7 mouse cellular contexts compared by ENCODE assay signal in genomic region chr7:28595751-28596435, GRCm38 (mm10). TPM values are rescaled to one million over a fixed set of nuclear protein-coding genes. Genes with fewer than 3 reads are reported as not detected.
DNase-seq lines count a peak whose midpoint lies in the region; ATAC-seq and TF ChIP-seq lines count a peak whose summit lies in the region.

No protein-coding gene starts in this region.

- no peak overlapping the region for H3K4me3 ChIP-seq in liver, adult 2 months (ENCODE audit: insufficient read depth, low read depth, low read length)
- peak overlapping the region; percentile 83 for H3K4me3 ChIP-seq in embryonic facial prominence, embryonic 10.5 days
- peak overlapping the region; percentile 72 for H3K4me3 ChIP-seq in kidney, embryonic 14.5 days (ENCODE audit: low read length)
- H3K4me3 ChIP-seq in neural tube, embryonic 14.5 days (ENCODE audit: low read depth, low read length) = no peak overlapping the region

- H3K27ac ChIP-seq in liver, adult 2 months (replicated peaks; ENCODE audit: insufficient read depth, low read depth, low read length) = peak overlapping the region; percentile 60
- peak overlapping the region; percentile 96; the same call in 1 of the 2 replicates for H3K27ac ChIP-seq in embryonic facial prominence, embryonic 10.5 days (replicated peaks)
- peak overlapping the region; percentile 85 for H3K27ac ChIP-seq in kidney, embryonic 14.5 days (ENCODE audit: low read depth, low read length)
- no peak overlapping the region for H3K27ac ChIP-seq in neural tube, embryonic 14.5 days (ENCODE audit: low read depth, low read length)

- peaks cover 51% of the 10 kb centered on the region for H3K79me2 ChIP-seq in liver, adult 2 months (ENCODE audit: control insufficient read depth, insufficient read depth, low read length)

- peak overlapping the region; percentile 67 for H3K4me2 ChIP-seq in kidney, embryonic 14.5 days (replicated peaks; ENCODE audit: low read depth, low read length)
- peak overlapping the region; percentile 75; the same call in 1 of the 2 replicates for H3K4me2 ChIP-seq in neural tube, embryonic 14.5 days (ENCODE audit: low read depth, low read length)

- H3K27me3 ChIP-seq in liver, adult 2 months (ENCODE audit: control insufficient read depth, insufficient read depth, low read length) = no peaks in the 10 kb centered on the region
- no peaks in the 10 kb centered on the region for H3K27me3 ChIP-seq in embryonic facial prominence, embryonic 10.5 days (replicated peaks; ENCODE audit: low read depth, poor library complexity, severe bottlenecking)
- no peaks in the 10 kb centered on the region for H3K27me3 ChIP-seq in kidney, embryonic 14.5 days (ENCODE audit: control insufficient read depth, insufficient read depth, low read length)
- H3K27me3 ChIP-seq in neural tube, embryonic 14.5 days (ENCODE audit: control insufficient read depth, insufficient read depth, low read length) = no peaks in the 10 kb centered on the region

- ATAC-seq in kidney, embryonic 14.5 days (ENCODE audit: low FRiP score, low TSS enrichment) = peak; percentile 21
- no peak for ATAC-seq in neural tube, embryonic 14.5 days (ENCODE audit: low read depth)

- intact Hi-C loops in gastrocnemius, postnatal 36 days (cut with DNase I) = no loop called here

- 26% methylated on average over 8 of the region's 8 CpGs for WGBS in liver, adult 2 months
- WGBS in embryonic facial prominence, embryonic 10.5 days = 76% methylated on average over 8 of the region's 8 CpGs
- WGBS in kidney, embryonic 14.5 days = 65% methylated on average over 8 of the region's 8 CpGs
- 82% methylated on average over 8 of the region's 8 CpGs for WGBS in neural tube, embryonic 14.5 days

- DNase-seq in liver, adult 2 months (ENCODE audit: extremely low read depth, low read depth, low spot score) = peak; percentile 69
- DNase-seq in liver = no peak
- no peak for DNase-seq in embryonic facial prominence, embryonic 10.5 days (ENCODE audit: low spot score)
- DNase-seq in urinary bladder, postnatal 4 days (ENCODE audit: low spot score in 2 of 2) = no peak
- DNase-seq in gastrocnemius, postnatal 36 days = no peak

- TF ChIP-seq POLR2A in liver, adult 2 months (IDR thresholded peaks at IDR 0.05; ENCODE audit: extremely low read depth, insufficient read depth, low read length) = no peak

- peaks cover 24% of the 10 kb centered on the region for H3K4me1 ChIP-seq in liver, adult 2 months (ENCODE audit: control insufficient read depth, insufficient read depth, low read length)
- peaks cover 76% of the 10 kb centered on the region for H3K4me1 ChIP-seq in embryonic facial prominence, embryonic 10.5 days
- H3K4me1 ChIP-seq in kidney, embryonic 14.5 days (ENCODE audit: control insufficient read depth, insufficient read depth, low read length) = peaks cover 56% of the 10 kb centered on the region
- peaks cover 10% of the 10 kb centered on the region for H3K4me1 ChIP-seq in neural tube, embryonic 14.5 days (ENCODE audit: control insufficient read depth, insufficient read depth, low read length)

- no peaks in the 10 kb centered on the region for H3K9me3 ChIP-seq in embryonic facial prominence, embryonic 10.5 days
- H3K9me3 ChIP-seq in kidney, embryonic 14.5 days (ENCODE audit: control insufficient read depth, low read length) = no peaks in the 10 kb centered on the region
- H3K9me3 ChIP-seq in neural tube, embryonic 14.5 days (ENCODE audit: control insufficient read depth, low read length) = no peaks in the 10 kb centered on the region

- H3K36me3 ChIP-seq in liver, adult 2 months (ENCODE audit: control insufficient read depth, insufficient read depth, low read length) = no peaks in the 10 kb centered on the region
- peaks cover 20% of the 10 kb centered on the region for H3K36me3 ChIP-seq in embryonic facial prominence, embryonic 10.5 days (replicated peaks)
- H3K36me3 ChIP-seq in kidney, embryonic 14.5 days (ENCODE audit: control insufficient read depth, insufficient read depth, low read length) = peaks cover 7% of the 10 kb centered on the region; the same call in 1 of the 2 replicates
- H3K36me3 ChIP-seq in neural tube, embryonic 14.5 days (ENCODE audit: control insufficient read depth, insufficient read depth, low read length) = no peaks in the 10 kb centered on the region

- no peak for TF ChIP-seq CTCF in liver, adult 2 months (IDR thresholded peaks at IDR 0.05; ENCODE audit: low read depth, low read length)

- H3K9ac ChIP-seq in liver, adult 2 months (ENCODE audit: low read depth, low read length) = peak overlapping the region; percentile 12; the same call in 1 of the 2 replicates
- peak overlapping the region; percentile 37; the same call in 1 of the 2 replicates for H3K9ac ChIP-seq in kidney, embryonic 14.5 days (ENCODE audit: low read depth, low read length)
- no peak overlapping the region for H3K9ac ChIP-seq in neural tube, embryonic 14.5 days (replicated peaks; ENCODE audit: low read depth, low read length)

RNA-seq across cellular contexts. Expression of gene Samd4b, which starts 2.1 kb away (rescaled TPM):
- total RNA-seq in liver, adult 2 months (2014; rRNA removed) = 4.1 and 6.9 TPM in 2 replicates
- 25.7 and 27.0 TPM in 2 replicates for polyA plus RNA-seq in liver, adult 2 months (2012; rRNA removed)
- 36.0 and 38.9 TPM in 2 replicates for polyA plus RNA-seq in embryonic facial prominence, embryonic 10.5 days (2016; fragmentation: Nextera tagmentation; extraction: Ambion mirVana)
- 33.3 and 34.9 TPM in 2 replicates for polyA plus RNA-seq in kidney, embryonic 14.5 days (2014; fragmentation: Nextera tagmentation; extraction: Ambion mirVana)
- polyA plus RNA-seq in neural tube, embryonic 14.5 days (2014; fragmentation: Nextera tagmentation; extraction: Ambion mirVana) = 24.3 and 25.1 TPM in 2 replicates
- 10 to 100 TPM; 11.6 to 13.9 TPM for total RNA-seq in gastrocnemius, postnatal 36 days (2021)

RNA-seq across cellular contexts. Expression of gene Pak4, which starts 2.1 kb away (rescaled TPM):
- 4.0 and 7.0 TPM in 2 replicates for total RNA-seq in liver, adult 2 months (2014; rRNA removed)
- polyA plus RNA-seq in liver, adult 2 months (2012; rRNA removed) = 14.9 TPM in 2 replicates
- polyA plus RNA-seq in embryonic facial prominence, embryonic 10.5 days (2016; fragmentation: Nextera tagmentation; extraction: Ambion mirVana) = 70.1 and 75.8 TPM in 2 replicates
- 48.3 and 60.7 TPM in 2 replicates for polyA plus RNA-seq in kidney, embryonic 14.5 days (2014; fragmentation: Nextera tagmentation; extraction: Ambion mirVana)
- polyA plus RNA-seq in neural tube, embryonic 14.5 days (2014; fragmentation: Nextera tagmentation; extraction: Ambion mirVana) = 10.6 and 15.5 TPM in 2 replicates
- 1 to 10 TPM; 1.8 to 2.5 TPM for total RNA-seq in gastrocnemius, postnatal 36 days (2021)

RNA-seq across cellular contexts. Expression of gene Acp7, which starts 35.2 kb away (rescaled TPM):
- not detected in 2 replicates for total RNA-seq in liver, adult 2 months (2014; rRNA removed)
- polyA plus RNA-seq in liver, adult 2 months (2012; rRNA removed) = not detected in 2 replicates
- polyA plus RNA-seq in embryonic facial prominence, embryonic 10.5 days (2016; fragmentation: Nextera tagmentation; extraction: Ambion mirVana) = not detected in 2 replicates
- polyA plus RNA-seq in kidney, embryonic 14.5 days (2014; fragmentation: Nextera tagmentation; extraction: Ambion mirVana) = not detected in 2 replicates
- 0.19 TPM in 1 of 2 replicates, not detected in the other for polyA plus RNA-seq in neural tube, embryonic 14.5 days (2014; fragmentation: Nextera tagmentation; extraction: Ambion mirVana)
- total RNA-seq in gastrocnemius, postnatal 36 days (2021) = not detected

RNA-seq across cellular contexts. Expression of gene Nccrp1, which starts 48.8 kb away (rescaled TPM):
- not detected in 2 replicates for total RNA-seq in liver, adult 2 months (2014; rRNA removed)
- 0.05 TPM in 1 of 2 replicates, not detected in the other for polyA plus RNA-seq in liver, adult 2 months (2012; rRNA removed)
- 0.10 TPM in 1 of 2 replicates, not detected in the other for polyA plus RNA-seq in embryonic facial prominence, embryonic 10.5 days (2016; fragmentation: Nextera tagmentation; extraction: Ambion mirVana)
- not detected in 2 replicates for polyA plus RNA-seq in kidney, embryonic 14.5 days (2014; fragmentation: Nextera tagmentation; extraction: Ambion mirVana)
- polyA plus RNA-seq in neural tube, embryonic 14.5 days (2014; fragmentation: Nextera tagmentation; extraction: Ambion mirVana) = 0.17 TPM in 1 of 2 replicates, not detected in the other
- not detected for total RNA-seq in gastrocnemius, postnatal 36 days (2021)

RNA-seq across cellular contexts. Expression of gene Sycn, which starts 55.2 kb away (rescaled TPM):
- 8.7 and 16.4 TPM in 2 replicates for total RNA-seq in liver, adult 2 months (2014; rRNA removed)
- 1.4 and 1.6 TPM in 2 replicates for polyA plus RNA-seq in liver, adult 2 months (2012; rRNA removed)
- polyA plus RNA-seq in embryonic facial prominence, embryonic 10.5 days (2016; fragmentation: Nextera tagmentation; extraction: Ambion mirVana) = not detected in 2 replicates
- not detected in 2 replicates for polyA plus RNA-seq in kidney, embryonic 14.5 days (2014; fragmentation: Nextera tagmentation; extraction: Ambion mirVana)
- not detected in 2 replicates for polyA plus RNA-seq in neural tube, embryonic 14.5 days (2014; fragmentation: Nextera tagmentation; extraction: Ambion mirVana)
- not detected for total RNA-seq in gastrocnemius, postnatal 36 days (2021)

Comparison
In these comparisons a context has a peak if more than half of its experiments do, and no peak if none do; other contexts are left out.
1. H3K4me3 ChIP-seq: peak in embryonic facial prominence, embryonic 10.5 days (single experiment) and kidney, embryonic 14.5 days (single experiment); none in liver, adult 2 months (single experiment) and neural tube, embryonic 14.5 days (single experiment).